Mouse (Mus musculus) stomach, adult 2 months (tissue): ENCODE measurements around the gene Pomc. TPM values are rescaled to one million over a fixed set of nuclear protein-coding genes. Genes with fewer than 3 reads are reported as not detected.

Experiments used
- polyA plus RNA-seq: library from polyadenylated mRNA; depleted of rRNA; stranded (reverse); fragments of >200 nt; gene quantifications from 2 replicates; pipeline ENCODE4 v1.2.3, GENCODE M21; 2012; rRNA removed

Pomc gene
- polyA plus RNA-seq, result 0.12 TPM in 1 of 2 replicates, not detected in the other

GRCm38 (mm10) chr12:3954651-3955050, at the start of gene Pomc:
Pomc (plus strand) TSS chr12:3954951.

Other genes starting within 250 kb of the Pomc start
- 3.4 TPM in 2 replicates for gene Dnmt3a, start 148.9 kb upstream of the Pomc start, polyA plus RNA-seq
- 0.72 and 1.5 TPM in 2 replicates for gene Efr3b, start 84.0 kb downstream of the Pomc start, polyA plus RNA-seq
- 1.2 and 1.6 TPM in 2 replicates for gene Dnajc27, start 127.6 kb downstream of the Pomc start, polyA plus RNA-seq
- 2.3 and 2.7 TPM in 2 replicates for gene Adcy3, start 178.2 kb downstream of the Pomc start, polyA plus RNA-seq